Mouse (Mus musculus) erythroblast, embryonic 14.5 days (primary cell): ENCODE measurements around the gene Gpbar1. TPM values are rescaled to one million over a fixed set of nuclear protein-coding genes. Genes with fewer than 3 reads are reported as not detected.

Source experiments
- H3K27me3 ChIP-seq: 2 replicates; pipeline ENCODE4 v1.6.1; 2012; ENCODE audit warnings: inconsistent platforms; ENCODE audit not compliant: control insufficient read depth
- H3K36me3 ChIP-seq: 2 replicates; pipeline ENCODE4 v1.6.1; 2012; ENCODE audit warnings: mild to moderate bottlenecking, inconsistent platforms; ENCODE audit not compliant: control insufficient read depth
- H3K4me1 ChIP-seq: 2 replicates; pipeline ENCODE4 v1.6.1; 2012; ENCODE audit warnings: inconsistent platforms; ENCODE audit not compliant: control insufficient read depth
- H3K4me3 ChIP-seq: replicated peaks from 2 replicates; pipeline ENCODE3; 2012; ENCODE audit warnings: moderate library complexity, mild to moderate bottlenecking, inconsistent platforms
- H3K9me3 ChIP-seq: 2 replicates; pipeline ENCODE4 v1.6.1; 2012; ENCODE audit warnings: low read length, inconsistent platforms, mixed read lengths; ENCODE audit not compliant: control insufficient read depth
- GATA1 ChIP-seq: IDR thresholded peaks from 2 replicates; pipeline ENCODE4 v1.6.1; 2012; ENCODE audit warnings: low read length, inconsistent platforms, mixed read lengths
- TAL1 ChIP-seq: IDR thresholded peaks from 3 replicates; pipeline ENCODE4 v1.6.1; 2012; ENCODE audit warnings: low read length, inconsistent platforms, mixed read lengths
- polyA plus RNA-seq: library from polyadenylated mRNA; stranded (reverse); fragments of >175 nt; gene quantifications from 2 replicates; pipeline ENCODE4 v1.2.3, GENCODE M21; 2012

Gpbar1 gene
- polyA plus RNA-seq, 1 experiment: not detected

GRCm38 (mm10) chr1:74240311-74240710 lies 38.0 kb upstream of the Gpbar1 start:
- Histone ChIP-seq H3K4me3 (no peak overlapping the region), H3K36me3 (peaks cover 24% of the 10 kb centered on the region), H3K4me1 (peaks cover 57% of the 10 kb centered on the region), H3K27me3 (no peaks in the 10 kb centered on the region), H3K9me3 (no peaks in the 10 kb centered on the region)
- no peak for TF ChIP-seq TAL1
- no peak for TF ChIP-seq GATA1

DNA sequence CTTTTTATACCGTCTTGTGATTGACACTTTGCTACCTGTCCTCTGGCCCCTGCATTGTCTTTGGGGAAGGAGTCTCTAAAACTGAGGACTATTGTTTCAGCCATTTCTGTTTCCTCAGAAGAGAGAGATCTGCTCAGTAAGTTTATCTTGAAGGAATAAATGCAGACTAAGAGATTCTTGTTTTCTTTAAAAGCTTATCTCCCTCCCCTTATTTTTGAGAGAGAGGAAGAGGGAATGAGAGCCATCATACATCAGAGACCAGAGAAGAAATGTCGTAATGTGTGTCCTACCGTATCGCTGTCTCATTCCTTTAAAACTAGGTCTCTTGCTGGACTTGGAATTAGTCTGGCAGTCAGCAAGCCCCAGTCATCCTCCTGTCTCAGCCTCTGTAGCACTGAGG lies 37.5 kb upstream of the Gpbar1 start:
- H3K4me1 ChIP-seq: peaks cover 54% of the 10 kb centered on the region
- no peaks in the 10 kb centered on the region for H3K27me3 ChIP-seq
- no peak overlapping the region for H3K4me3 ChIP-seq
- no peaks in the 10 kb centered on the region for H3K9me3 ChIP-seq
- H3K36me3 ChIP-seq: peaks cover 27% of the 10 kb centered on the region
- no peak for TF ChIP-seq TAL1
- TF ChIP-seq GATA1: no peak

- peaks cover 63% of the 10 kb centered on the region for H3K36me3 ChIP-seq
- no peaks in the 10 kb centered on the region for H3K9me3 ChIP-seq
- H3K4me1 ChIP-seq: peaks cover 12% of the 10 kb centered on the region
- no peak for TF ChIP-seq TAL1
- no peak for TF ChIP-seq GATA1
- no peak overlapping the region for H3K4me3 ChIP-seq
- no peaks in the 10 kb centered on the region for H3K27me3 ChIP-seq
Observed at GRCm38 (mm10) chr1:74245525-74245924, 32.8 kb upstream of the Gpbar1 start.

DNA sequence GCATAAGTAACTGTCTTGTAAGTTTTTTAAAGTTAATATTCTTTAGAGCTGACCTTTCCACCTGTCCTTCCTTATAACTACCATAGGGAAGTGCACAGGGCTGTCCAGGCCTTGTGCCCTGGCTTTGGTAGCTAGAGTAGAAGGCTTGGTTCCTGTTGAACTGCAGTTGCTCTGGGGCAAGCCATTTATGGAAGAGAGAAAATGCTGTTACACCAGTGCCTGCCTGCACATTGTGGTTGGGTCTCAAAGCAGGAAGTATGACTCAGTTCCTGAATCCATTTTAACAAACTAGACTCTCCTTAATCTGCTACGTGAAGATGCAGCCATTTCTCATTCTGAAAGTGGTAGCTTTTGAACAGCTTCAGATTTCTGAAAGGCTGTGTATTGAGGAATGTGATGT lies 29.6 kb upstream of the Gpbar1 start:
- no peak for TF ChIP-seq TAL1
- TF ChIP-seq GATA1: no peak
- Histone ChIP-seq H3K9me3 (no peaks in the 10 kb centered on the region), H3K4me3 (no peak overlapping the region), H3K27me3 (no peaks in the 10 kb centered on the region), H3K4me1 (peaks cover 2% of the 10 kb centered on the region), H3K36me3 (peaks cover 76% of the 10 kb centered on the region)

DNA sequence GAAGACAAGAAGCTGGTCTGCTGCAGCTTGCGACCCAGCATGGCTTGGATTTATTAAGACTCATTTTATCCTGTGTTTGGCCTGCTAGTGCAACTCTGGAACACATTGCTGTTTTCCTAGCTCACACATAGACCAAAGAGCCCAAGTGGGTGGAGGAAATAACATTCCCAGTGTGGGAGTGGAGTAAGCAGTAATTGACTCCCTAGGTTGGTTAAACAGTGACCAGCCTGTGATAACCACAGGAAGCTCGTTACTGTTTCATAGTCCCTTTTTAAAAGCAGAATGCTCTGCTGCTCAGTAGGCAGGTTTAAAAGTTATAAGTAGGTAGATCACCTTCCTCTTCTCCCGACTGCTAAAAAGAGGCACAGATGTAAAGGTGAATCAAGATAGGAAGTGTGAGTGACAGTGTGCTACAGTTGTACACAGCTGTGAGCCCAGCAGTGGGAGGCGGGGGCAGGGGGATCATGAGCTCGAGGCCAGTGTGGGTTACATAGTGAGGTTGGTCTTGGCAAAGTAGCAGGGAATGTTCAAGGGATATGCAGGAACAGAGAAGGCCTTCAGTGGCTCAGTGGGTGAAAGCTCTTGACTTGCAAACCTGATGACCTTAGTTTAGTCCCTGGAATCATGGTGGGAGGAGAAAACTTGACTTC lies 28.9 kb upstream of the Gpbar1 start:
- Histone ChIP-seq H3K36me3 (peaks cover 80% of the 10 kb centered on the region), H3K9me3 (no peaks in the 10 kb centered on the region), H3K4me3 (no peak overlapping the region), H3K4me1 (peaks cover 1% of the 10 kb centered on the region), H3K27me3 (no peaks in the 10 kb centered on the region)
- TF ChIP-seq TAL1 (no peak), GATA1 (no peak)

GRCm38 (mm10) chr1:74250096-74250495 lies 28.3 kb upstream of the Gpbar1 start:
- no peaks in the 10 kb centered on the region; the same call in 1 of the 2 replicates for H3K4me1 ChIP-seq
- H3K36me3 ChIP-seq: peaks cover 86% of the 10 kb centered on the region
- H3K4me3 ChIP-seq: no peak overlapping the region
- no peak for TF ChIP-seq TAL1
- TF ChIP-seq GATA1: no peak
- H3K9me3 ChIP-seq: no peaks in the 10 kb centered on the region
- H3K27me3 ChIP-seq: no peaks in the 10 kb centered on the region

DNA sequence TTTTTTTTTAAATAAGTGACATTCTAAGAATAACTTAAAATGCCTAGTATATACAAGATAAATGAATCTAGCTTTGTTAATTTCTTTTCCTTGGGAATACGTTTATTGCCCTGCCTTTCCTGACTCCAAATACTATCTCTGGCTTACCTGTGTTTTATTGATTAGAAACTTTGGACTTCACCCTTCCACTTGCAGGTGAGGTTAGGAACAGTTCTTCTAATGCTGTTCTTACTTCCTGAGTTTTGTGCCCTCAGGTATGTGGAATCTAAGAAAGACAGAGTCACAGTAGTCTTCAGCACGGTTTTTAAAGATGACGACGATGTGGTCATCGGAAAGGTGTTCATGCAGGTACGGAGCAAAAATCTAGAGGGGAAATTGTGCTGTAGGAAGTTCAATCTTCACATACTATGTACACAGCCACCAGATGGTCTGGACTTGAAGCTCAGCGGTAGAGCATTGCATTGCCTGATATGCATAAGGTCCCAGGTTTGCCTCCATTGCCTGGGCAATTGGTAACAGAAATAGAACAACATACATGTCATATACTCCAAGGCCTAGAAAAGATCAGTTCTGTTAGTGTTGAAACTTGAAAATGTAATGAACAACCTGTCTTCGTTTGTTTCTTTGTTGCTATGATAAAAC lies 22.5 kb upstream of the Gpbar1 start:
- no peaks in the 10 kb centered on the region for H3K4me1 ChIP-seq
- no peaks in the 10 kb centered on the region for H3K27me3 ChIP-seq
- no peaks in the 10 kb centered on the region for H3K9me3 ChIP-seq
- TF ChIP-seq GATA1 (no peak), TAL1 (no peak)
- peaks cover 89% of the 10 kb centered on the region for H3K36me3 ChIP-seq
- no peak overlapping the region for H3K4me3 ChIP-seq

- Histone ChIP-seq H3K4me3 (no peak overlapping the region), H3K4me1 (no peaks in the 10 kb centered on the region), H3K27me3 (no peaks in the 10 kb centered on the region), H3K36me3 (peaks cover 83% of the 10 kb centered on the region), H3K9me3 (no peaks in the 10 kb centered on the region)
- TF ChIP-seq TAL1: no peak
- TF ChIP-seq GATA1: no peak
Observed at GRCm38 (mm10) chr1:74256782-74257181, 21.6 kb upstream of the Gpbar1 start.

- Histone ChIP-seq H3K9me3 (no peaks in the 10 kb centered on the region), H3K4me3 (no peak overlapping the region), H3K4me1 (no peaks in the 10 kb centered on the region), H3K36me3 (peaks cover 87% of the 10 kb centered on the region), H3K27me3 (no peaks in the 10 kb centered on the region)
- TF ChIP-seq TAL1: no peak
- no peak for TF ChIP-seq GATA1
Observed at GRCm38 (mm10) chr1:74262510-74262909, 15.8 kb upstream of the Gpbar1 start.
